Mouse (Mus musculus) thymus, postnatal 14 days (tissue): Measurements from ENCODE around the gene Usp33.

Experiments
- DNase-seq: peaks from one replicate; pipeline ENCODE4 v3.0.0; 2021

Gene Usp33

GRCm38 (mm10) chr3:152402671-152403066, 56.4 kb downstream of the Usp33 start:
- DNase-seq: no peak

- DNase-seq: no peak
Observed at GRCm38 (mm10) chr3:152403827-152404226, 57.5 kb downstream of the Usp33 start.

GRCm38 (mm10) chr3:152405420-152405819, 59.1 kb downstream of the Usp33 start:
- no peak for DNase-seq

- DNase-seq: no peak
Observed at GRCm38 (mm10) chr3:152405978-152406640, 59.8 kb downstream of the Usp33 start.

- DNase-seq: no peak
Observed at GRCm38 (mm10) chr3:152410980-152411551, 64.8 kb downstream of the Usp33 start.

GRCm38 (mm10) chr3:152412362-152412761, 66.1 kb downstream of the Usp33 start:
- DNase-seq: no peak

- no peak for DNase-seq
Observed at GRCm38 (mm10) chr3:152428925-152429324, 82.6 kb downstream of the Usp33 start.

- no peak for DNase-seq
Observed at GRCm38 (mm10) chr3:152432677-152433076, 86.4 kb downstream of the Usp33 start.

- DNase-seq: no peak
Observed at GRCm38 (mm10) chr3:152435590-152435989, 89.3 kb downstream of the Usp33 start.

GRCm38 (mm10) chr3:152438068-152438467, 91.8 kb downstream of the Usp33 start:
- no peak for DNase-seq

- no peak for DNase-seq
Observed at GRCm38 (mm10) chr3:152442795-152443194, 96.5 kb downstream of the Usp33 start.
